ENCODE assay signal across 13 mouse cellular contexts in genomic region chr7:80746166-80746761, GRCm38 (mm10). TPM values are rescaled to one million over a fixed set of nuclear protein-coding genes. Genes with fewer than 3 reads are reported as not detected.
DNase-seq lines count a peak whose midpoint lies in the region; ATAC-seq and TF ChIP-seq lines count a peak whose summit lies in the region.
"Had no signal": no experiment of that assay in that cellular context is flagged by ENCODE, and none has a peak within 500 bp of the region (broad histone marks: within the 10 kb centered on the region; RNA-seq: fewer than 3 reads in every experiment).

No protein-coding gene starts in this region.

- no peak overlapping the region for H3K4me3 ChIP-seq in heart, embryonic 15.5 days
- H3K4me3 ChIP-seq in forebrain, postnatal 0 days (ENCODE audit: low read depth, low read length) = no peak overlapping the region
- no peak overlapping the region for H3K4me3 ChIP-seq in midbrain, embryonic 15.5 days
- H3K4me3 ChIP-seq: limb, embryonic 12.5 days had no signal

- peak overlapping the region; percentile 76 for H3K27ac ChIP-seq in heart, embryonic 15.5 days
- 0 out of 2 replicates have a peak overlapping the region, but pooled peaks have one; percentile 21 for H3K27ac ChIP-seq in forebrain, postnatal 0 days (ENCODE audit: low read depth, low read length)
- H3K27ac ChIP-seq in midbrain, embryonic 15.5 days = peak overlapping the region; percentile 61; the same call in 1 of the 2 replicates
- H3K27ac ChIP-seq: limb, embryonic 12.5 days had no signal

- 0 out of 2 replicates have a peak overlapping the region, but pooled peaks have one; percentile 27 for H3K9ac ChIP-seq in heart, embryonic 15.5 days
- peak overlapping the region; percentile 18; the same call in 1 of the 2 replicates for H3K9ac ChIP-seq in forebrain, postnatal 0 days
- peak overlapping the region; percentile 37; the same call in 1 of the 2 replicates for H3K9ac ChIP-seq in midbrain, embryonic 15.5 days
- H3K9ac ChIP-seq: limb, embryonic 12.5 days had no signal

- no peak for TF ChIP-seq CTCF in brain, embryonic 14.5 days (IDR thresholded peaks at IDR 0.05; ENCODE audit: borderline replicate concordance, extremely low read depth, insufficient read depth, insufficient read length)
- TF ChIP-seq CTCF in forebrain, postnatal 0 days (IDR thresholded peaks at IDR 0.05; ENCODE audit: low read depth) = no peak

- H3K4me2 ChIP-seq in heart, embryonic 15.5 days = no peak overlapping the region
- H3K4me2 ChIP-seq in forebrain, postnatal 0 days (ENCODE audit: low read depth) = no peak overlapping the region
- H3K4me2 ChIP-seq in midbrain, embryonic 15.5 days = no peak overlapping the region; the same call in 1 of the 2 replicates
- H3K4me2 ChIP-seq: limb, embryonic 12.5 days had no signal

- 35% methylated on average over 5 of the region's 5 CpGs for WGBS in heart, embryonic 15.5 days
- WGBS in forebrain, postnatal 0 days = 17% methylated on average over 5 of the region's 5 CpGs
- 8% methylated on average over 5 of the region's 5 CpGs for WGBS in midbrain, embryonic 15.5 days

- peaks cover 61% of the 10 kb centered on the region for H3K36me3 ChIP-seq in heart, embryonic 15.5 days
- peaks cover 64% of the 10 kb centered on the region for H3K36me3 ChIP-seq in forebrain, postnatal 0 days (ENCODE audit: insufficient read depth)
- peaks cover 32% of the 10 kb centered on the region for H3K36me3 ChIP-seq in midbrain, embryonic 15.5 days (replicated peaks)

- H3K9me3 ChIP-seq in heart, embryonic 15.5 days (replicated peaks) = no peaks in the 10 kb centered on the region
- no peaks in the 10 kb centered on the region for H3K9me3 ChIP-seq in forebrain, postnatal 0 days (ENCODE audit: low read length)
- H3K9me3 ChIP-seq in midbrain, embryonic 15.5 days = no peaks in the 10 kb centered on the region
- H3K9me3 ChIP-seq: limb, embryonic 12.5 days had no signal

- no peak for TF ChIP-seq POLR2A in brain, embryonic 14.5 days (IDR thresholded peaks at IDR 0.05; ENCODE audit: borderline replicate concordance, extremely low read depth, insufficient read depth, insufficient read length, poor library complexity, severe bottlenecking)

- peaks cover 49% of the 10 kb centered on the region for H3K4me1 ChIP-seq in heart, embryonic 15.5 days (replicated peaks)
- 0 out of 2 replicates have a peak, but pooled peaks cover 5% of the 10 kb centered on the region for H3K4me1 ChIP-seq in forebrain, postnatal 0 days (ENCODE audit: insufficient read depth)
- H3K4me1 ChIP-seq in midbrain, embryonic 15.5 days = peaks cover 17% of the 10 kb centered on the region

- no peaks in the 10 kb centered on the region for H3K27me3 ChIP-seq in heart, embryonic 15.5 days
- no peaks in the 10 kb centered on the region for H3K27me3 ChIP-seq in forebrain, postnatal 0 days (ENCODE audit: insufficient read depth, low read length)
- no peaks in the 10 kb centered on the region for H3K27me3 ChIP-seq in midbrain, embryonic 15.5 days (replicated peaks)
- H3K27me3 ChIP-seq: limb, embryonic 12.5 days had no signal

- DNase-seq in heart, adult 18-20 months = no peak
- DNase-seq in brain, embryonic 14.5 days (ENCODE audit: low read depth) = peak; percentile 49
- DNase-seq in forebrain, postnatal 0 days = no peak
- no peak for DNase-seq in left cerebral cortex, adult 18-20 months (ENCODE audit: low spot score in 2 of 2)
- no peak for DNase-seq in lung, postnatal 25 days (ENCODE audit: low spot score)
- no peak for DNase-seq in thymus, postnatal 14 days
- DNase-seq: adrenal gland, adult 8-10 months; cerebellum, adult 2 months; kidney, postnatal 10 days; thymus, adult 18-20 months had no signal

- ATAC-seq in heart, embryonic 15.5 days (replicated peaks; ENCODE audit: insufficient number of reproducible peaks, insufficient read depth, low FRiP score, low read depth) = no peak
- 0 out of 2 replicates have a peak, but pooled peaks have one; percentile 27 for ATAC-seq in forebrain, postnatal 0 days
- 0 out of 2 replicates have a peak, but pooled peaks have one; percentile 42 for ATAC-seq in midbrain, embryonic 15.5 days (replicated peaks)

RNA-seq across cellular contexts. Expression of gene Crtc3, which starts 57.6 kb away (rescaled TPM):
- polyA plus RNA-seq in heart, embryonic 15.5 days (2015; fragmentation: Nextera tagmentation; extraction: Ambion mirVana) = 16.9 and 21.7 TPM in 2 replicates
- total RNA-seq in heart, adult 18-20 months (2021) = 10 to 100 TPM; 10.3 to 11.8 TPM
- 13.0 and 18.1 TPM in 2 replicates for polyA plus RNA-seq in brain, embryonic 14.5 days (2012; rRNA removed)
- total RNA-seq in forebrain, postnatal 0 days (2014; rRNA removed) = 14.8 and 17.8 TPM in 2 replicates
- polyA plus RNA-seq in forebrain, postnatal 0 days (2015; fragmentation: Nextera tagmentation; extraction: Ambion mirVana) = 10.6 and 14.2 TPM in 2 replicates
- polyA plus RNA-seq in midbrain, embryonic 15.5 days (2015; fragmentation: Nextera tagmentation; extraction: Ambion mirVana) = 15.6 and 15.7 TPM in 2 replicates
- 10 to 100 TPM; 14.4 to 14.5 TPM for total RNA-seq in left cerebral cortex, adult 18-20 months (2021)

Comparison
In these comparisons a context has a peak if more than half of its experiments do, and no peak if none do; other contexts are left out.
1. H3K27ac ChIP-seq: peak in every context shown above with its lines; median percentile 76 in heart, embryonic 15.5 days; 61 in midbrain, embryonic 15.5 days; 21 in forebrain, postnatal 0 days.